Mouse (Mus musculus) bone marrow, adult 2 months (tissue): ENCODE results near the gene Zfp652. TPM values are rescaled to one million over a fixed set of nuclear protein-coding genes. Genes with fewer than 3 reads are reported as not detected.
"Not testable (repeated sequence)": the region's sequence is repeated elsewhere in the genome, so short reads cannot be mapped to it uniquely, and the experiment has no call there.

Source experiments
- H3K27ac ChIP-seq: fragments of 200-500 bp; 2 replicates; pipeline ENCODE4 v1.5.1; 2012; ENCODE audit warnings: low read depth, mild to moderate bottlenecking, control low read depth, inconsistent platforms, low read length; ENCODE audit not compliant: control insufficient read depth, poor library complexity, insufficient read depth
- H3K4me1 ChIP-seq: fragments of 200-500 bp; 2 replicates; pipeline ENCODE4 v1.6.1; 2011; ENCODE audit warnings: low read length; ENCODE audit not compliant: control insufficient read depth, insufficient read depth
- H3K4me3 ChIP-seq: fragments of 200-500 bp; replicated peaks from 2 replicates; pipeline ENCODE3; 2011; ENCODE audit warnings: mild to moderate bottlenecking, low read depth, low read length, control low read depth; ENCODE audit not compliant: control insufficient read depth
- CTCF ChIP-seq: fragments of 200-500 bp; IDR thresholded peaks from 2 replicates; pipeline ENCODE4 v1.5.1; 2011; ENCODE audit warnings: low read length, control low read depth; ENCODE audit not compliant: control insufficient read depth, insufficient read depth
- POLR2A ChIP-seq: fragments of 200-500 bp; IDR thresholded peaks from 2 replicates; pipeline ENCODE4 v1.6.1; 2011; ENCODE audit warnings: low read depth, mild to moderate bottlenecking, control low read depth, low read length, borderline replicate concordance; ENCODE audit not compliant: control insufficient read depth
- WGBS: fragments of 180-500 bp; shearing (Covaris S2); methylation state at CpG from one replicate; pipeline ENCODE4 v1.1.7; 2018; 5-methylcytosine and 5-hydroxymethylcytosine counted together
- polyA plus RNA-seq: library from polyadenylated mRNA; stranded (reverse); fragments of >200 nt; gene quantifications from 2 replicates; pipeline ENCODE4 v1.2.4, GENCODE M21; 2011; ENCODE audit warnings: low replicate concordance; ENCODE audit not compliant: missing spikeins, insufficient read depth, insufficient read length

Zfp652 gene
- polyA plus RNA-seq, 1 experiment, result 24.5 TPM

DNA sequence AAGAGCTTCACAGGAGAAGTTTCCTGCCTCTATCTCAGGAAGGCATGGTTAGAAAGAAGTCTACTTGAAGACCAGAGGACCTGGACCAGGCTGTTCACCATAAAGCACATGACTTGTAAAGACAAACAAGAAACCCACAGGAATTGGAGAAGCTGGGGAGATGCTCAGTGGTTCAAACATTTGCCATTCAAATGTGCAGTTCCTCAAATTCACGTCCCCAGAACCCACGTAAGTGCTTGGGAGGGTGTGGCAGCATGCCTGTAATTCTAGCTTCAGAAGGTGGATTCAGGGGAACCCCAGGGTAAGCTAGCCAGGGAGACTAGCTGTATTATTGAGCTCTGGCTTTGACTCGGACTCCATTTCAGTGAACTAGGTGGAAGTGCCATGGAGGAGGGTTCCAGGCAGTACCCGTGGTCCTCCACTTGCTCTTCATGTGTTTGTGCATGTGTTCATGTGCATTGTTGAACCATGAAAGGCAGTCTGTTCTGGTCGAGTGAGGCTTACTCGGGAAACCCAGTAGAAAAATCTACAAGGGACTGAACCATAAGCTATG is 157.5 kb downstream of the Zfp652 start:
- TF ChIP-seq POLR2A (no peak), CTCF (no peak)
- Histone ChIP-seq H3K4me3 (no peak overlapping the region), H3K4me1 (no peaks in the 10 kb centered on the region), H3K27ac (no peak overlapping the region)
- WGBS, result 41% methylated on average over 6 of the region's 6 CpGs

- no peak overlapping the region for H3K4me3 ChIP-seq
- no peaks in the 10 kb centered on the region for H3K4me1 ChIP-seq
- 41% methylated on average over 9 of the region's 9 CpGs for WGBS
- H3K27ac ChIP-seq, result no peak overlapping the region
- TF ChIP-seq CTCF (no peak), POLR2A (no peak)
These were observed 163.3 kb downstream of the Zfp652 start for GRCm38 (mm10) chr11:95875804-95876203.

DNA sequence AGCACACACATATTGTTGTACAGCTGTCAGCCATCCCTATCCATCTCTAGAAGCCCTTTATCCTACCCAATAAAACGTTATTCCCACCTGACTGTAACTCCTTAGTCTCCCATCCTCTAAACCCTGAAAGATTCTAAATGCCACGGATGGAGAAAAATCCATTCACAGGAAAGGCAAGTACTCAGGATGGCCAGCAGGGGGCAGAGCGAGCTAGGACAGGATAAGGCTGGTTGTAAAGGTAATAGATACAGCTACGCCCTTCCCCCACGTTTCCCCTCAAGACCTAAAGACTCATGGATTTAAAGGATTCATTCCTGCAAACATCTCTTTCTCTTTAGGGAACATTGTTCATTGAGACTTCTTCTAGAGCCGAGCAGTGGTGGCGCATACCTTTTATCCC is 163.8 kb downstream of the Zfp652 start:
- Histone ChIP-seq H3K27ac (no peak overlapping the region), H3K4me3 (no peak overlapping the region), H3K4me1 (no peaks in the 10 kb centered on the region)
- 22% methylated on average over 7 of the region's 7 CpGs for WGBS
- TF ChIP-seq POLR2A (no peak), CTCF (peak; percentile 94)

DNA sequence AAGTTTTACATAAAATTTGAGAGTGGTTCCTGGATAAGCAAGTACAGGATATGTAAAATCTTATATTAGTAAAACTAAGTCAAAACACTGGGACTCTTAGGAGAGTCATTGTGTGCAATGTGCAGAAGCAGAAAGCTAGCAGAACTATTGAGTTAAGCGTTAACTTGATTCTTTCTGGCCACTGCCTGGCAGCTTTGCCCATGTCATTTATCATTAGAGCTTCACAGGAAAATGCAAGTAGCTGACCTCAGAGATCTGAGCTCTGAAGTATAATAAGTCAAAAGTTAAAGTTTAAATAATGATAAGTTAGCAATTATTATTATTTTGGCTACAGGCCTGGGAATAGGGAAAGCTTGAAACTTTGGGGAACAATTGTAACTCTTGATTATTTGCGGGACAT is 167.4 kb downstream of the Zfp652 start:
- not testable (repeated sequence) for H3K4me3 ChIP-seq, H3K4me1 ChIP-seq, H3K27ac ChIP-seq
- WGBS, result 81% methylated on average over 2 of the region's 2 CpGs

Other genes starting within 250 kb of the Zfp652 start
- not detected in 2 replicates for gene Nxph3, start 198.1 kb upstream of the Zfp652 start, polyA plus RNA-seq
- 1.0 TPM in 1 of 2 replicates, not detected in the other for gene Ngfr, start 124.9 kb upstream of the Zfp652 start, polyA plus RNA-seq
- gene Phb, start 45.7 kb upstream of the Zfp652 start, polyA plus RNA-seq, result 26.2 and 95.5 TPM in 2 replicates
- 0.41 TPM in 1 of 2 replicates, not detected in the other for gene B130006D01Rik, start 10.9 kb downstream of the Zfp652 start, polyA plus RNA-seq
- 18.9 and 23.4 TPM in 2 replicates for gene Phospho1, start 111.8 kb downstream of the Zfp652 start, polyA plus RNA-seq
- 38.7 and 94.0 TPM in 2 replicates for gene Gngt2, start 124.5 kb downstream of the Zfp652 start, polyA plus RNA-seq
- 18.6 and 39.0 TPM in 2 replicates for gene Abi3, start 129.8 kb downstream of the Zfp652 start, polyA plus RNA-seq
- gene B4galnt2, start 202.2 kb downstream of the Zfp652 start, polyA plus RNA-seq, result not detected in 2 replicates